Mouse (Mus musculus): ENCODE data around the gene Retn.

- no peak for TF ChIP-seq MYOD1 (IDR thresholded peaks at IDR 0.05; ENCODE audit: control insufficient read depth in 1 of 3, insufficient read length in 2 of 3, low read depth in 2 of 3)
- TF ChIP-seq MAX (IDR thresholded peaks at IDR 0.05; ENCODE audit: low read depth) = no peak
- TF ChIP-seq CEBPB (IDR thresholded peaks at IDR 0.05; ENCODE audit: insufficient read depth, poor library complexity, severe bottlenecking) = no peak
- peak; percentile 68 for TF ChIP-seq POLR2A (IDR thresholded peaks at IDR 0.05; ENCODE audit: insufficient read length, low read depth)
- TF ChIP-seq USF1 (IDR thresholded peaks at IDR 0.05; ENCODE audit: low read depth) = no peak
- TF ChIP-seq TCF12 (IDR thresholded peaks at IDR 0.05; ENCODE audit: insufficient read depth, poor library complexity, severe bottlenecking) = no peak
- TF ChIP-seq POLR2AphosphoS2 (IDR thresholded peaks at IDR 0.05; ENCODE audit: insufficient read length, low read depth) = peak; percentile 51
Measured at GRCm38 (mm10) chr8:3621199-3621970, 34.2 kb upstream of the Retn start, which contains the start of the genes Xab2 and Pet100.

Data from myocyte (in vitro differentiated cells).